Mouse (Mus musculus): ENCODE measurements around the gene Hoga1. TPM values are rescaled to one million over a fixed set of nuclear protein-coding genes. Genes with fewer than 3 reads are reported as not detected.

Hoga1 gene
- total and polyA plus RNA-seq, 2 experiments from 2014 or later: 3.5 to 3.6 TPM

DNA sequence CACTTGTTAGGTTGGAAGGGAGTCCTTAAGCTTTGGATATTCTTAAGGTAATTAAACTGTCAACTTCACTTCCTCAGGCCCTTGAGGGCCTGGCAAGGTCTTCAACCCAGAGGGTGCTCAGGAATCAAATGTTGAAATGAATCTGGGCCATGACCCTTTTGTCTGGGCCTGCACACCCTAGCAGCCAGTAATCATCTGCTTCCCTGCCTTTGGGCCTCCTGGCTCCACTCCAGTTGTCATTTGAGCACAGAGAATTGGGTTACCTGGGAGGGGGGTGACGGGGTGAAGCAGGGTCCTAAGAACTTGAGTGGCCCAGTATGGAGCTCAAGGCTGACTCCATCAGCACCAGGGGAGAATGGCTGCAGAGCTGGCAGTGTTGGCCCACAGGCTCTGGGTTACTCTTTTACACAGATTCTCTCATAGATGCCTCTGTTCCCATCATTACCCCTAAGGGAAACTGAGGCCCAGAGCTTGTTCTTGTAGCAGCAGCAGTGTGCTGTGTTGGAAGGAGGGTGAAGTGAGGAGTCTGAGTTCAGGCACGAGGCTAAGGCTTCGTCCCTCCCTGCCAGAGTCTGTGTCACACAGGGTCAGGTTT, 31.1 kb upstream of the Hoga1 start:
- no peak for TF ChIP-seq CTCF (IDR thresholded peaks at IDR 0.05; ENCODE audit: low read depth)
- Histone ChIP-seq H3K27me3 (ENCODE audit: insufficient read depth, low read length) (no peaks in the 10 kb centered on the region), H3K27ac (ENCODE audit: low read depth, low read length) (no peak overlapping the region), H3K9ac (no peak overlapping the region), H3K4me1 (ENCODE audit: insufficient read depth) (no peaks in the 10 kb centered on the region), H3K9me3 (ENCODE audit: low read length) (no peaks in the 10 kb centered on the region), H3K4me2 (ENCODE audit: low read depth) (no peak overlapping the region), H3K4me3 (ENCODE audit: low read depth, low read length) (no peak overlapping the region), H3K36me3 (ENCODE audit: insufficient read depth) (no peaks in the 10 kb centered on the region)
- 83% methylated on average over 3 of the region's 3 CpGs for WGBS
- DNase-seq (no peak), ATAC-seq (no peak)

DNA sequence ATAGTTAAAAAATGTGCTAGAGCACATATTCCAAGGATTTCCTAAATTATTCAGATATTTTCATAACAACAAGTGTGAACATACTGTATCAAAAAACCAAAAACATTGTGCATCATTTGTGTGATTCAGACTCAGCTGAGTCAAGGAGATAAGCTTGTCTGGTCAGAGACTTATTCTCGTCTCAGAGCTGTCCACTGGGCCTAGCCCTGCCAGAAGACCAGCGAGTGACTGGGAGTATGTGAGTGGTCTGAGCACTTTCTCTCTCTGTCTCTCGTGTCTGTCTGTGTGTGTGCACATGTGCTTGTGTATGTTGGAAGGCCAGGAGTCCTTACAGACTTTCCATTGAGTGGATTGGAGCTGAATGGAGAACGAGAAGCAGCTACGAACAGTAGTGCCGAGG, 30.4 kb upstream of the Hoga1 start:
- H3K4me2 ChIP-seq (ENCODE audit: low read depth): no peak overlapping the region
- TF ChIP-seq CTCF (IDR thresholded peaks at IDR 0.05; ENCODE audit: low read depth): no peak
- H3K27ac ChIP-seq (ENCODE audit: low read depth, low read length): no peak overlapping the region
- H3K9me3 ChIP-seq (ENCODE audit: low read length): no peaks in the 10 kb centered on the region
- 75% methylated on average over 6 of the region's 6 CpGs for WGBS
- DNase-seq (no peak), ATAC-seq (no peak)
- H3K36me3 ChIP-seq (ENCODE audit: insufficient read depth): no peaks in the 10 kb centered on the region
- H3K4me1 ChIP-seq (ENCODE audit: insufficient read depth): no peaks in the 10 kb centered on the region
- H3K9ac ChIP-seq: no peak overlapping the region
- H3K4me3 ChIP-seq (ENCODE audit: low read depth, low read length): no peak overlapping the region
- no peaks in the 10 kb centered on the region for H3K27me3 ChIP-seq (ENCODE audit: insufficient read depth, low read length)

DNA sequence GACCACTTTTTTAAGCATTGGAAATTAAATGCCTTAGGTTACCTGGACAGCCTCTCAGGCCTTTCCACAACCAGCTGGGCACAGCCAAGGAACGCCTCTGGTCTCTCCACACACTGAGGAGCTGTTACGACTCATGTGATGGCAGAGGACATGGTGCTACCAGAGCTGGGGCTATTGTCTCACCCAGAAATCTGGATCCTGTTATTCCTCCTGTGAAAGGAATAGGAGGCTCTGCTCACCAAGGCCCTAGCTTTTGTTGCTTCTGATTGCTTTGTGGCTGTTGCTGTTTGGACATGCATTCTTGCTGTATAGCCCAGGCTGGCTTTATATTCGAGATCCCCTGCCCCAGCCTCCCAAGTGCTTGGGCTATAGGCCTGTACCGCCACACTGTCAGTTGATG, 29.2 kb upstream of the Hoga1 start:
- Histone ChIP-seq H3K4me1 (ENCODE audit: insufficient read depth) (no peaks in the 10 kb centered on the region), H3K36me3 (ENCODE audit: insufficient read depth) (no peaks in the 10 kb centered on the region), H3K4me3 (ENCODE audit: low read depth, low read length) (no peak overlapping the region), H3K9ac (no peak overlapping the region), H3K9me3 (ENCODE audit: low read length) (no peaks in the 10 kb centered on the region), H3K27me3 (ENCODE audit: insufficient read depth, low read length) (no peaks in the 10 kb centered on the region), H3K4me2 (ENCODE audit: low read depth) (no peak overlapping the region), H3K27ac (ENCODE audit: low read depth, low read length) (no peak overlapping the region)
- ATAC-seq (no peak), DNase-seq (no peak)
- TF ChIP-seq CTCF (IDR thresholded peaks at IDR 0.05; ENCODE audit: low read depth): no peak
- WGBS: 76% methylated on average over 4 of the region's 4 CpGs

DNA sequence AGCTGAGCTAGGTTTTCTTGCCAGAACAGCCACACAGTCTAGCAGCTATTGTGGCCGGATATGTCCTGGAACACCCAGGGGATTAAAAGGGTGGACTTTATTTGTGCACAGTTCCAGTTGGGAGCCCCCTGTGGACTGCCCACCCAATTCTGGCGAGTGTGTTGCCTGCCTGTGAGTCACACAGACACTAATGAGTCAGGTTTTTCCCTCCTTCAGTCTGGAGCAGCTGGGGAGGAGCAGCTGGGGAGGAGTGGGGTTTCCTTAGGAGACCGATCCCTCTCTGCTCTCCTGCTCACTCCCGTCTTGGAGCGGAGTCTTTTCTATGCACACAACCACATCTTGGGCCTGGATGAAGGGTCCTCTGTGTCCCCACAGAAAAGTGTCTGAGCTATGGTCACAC, 28.6 kb upstream of the Hoga1 start:
- TF ChIP-seq CTCF (IDR thresholded peaks at IDR 0.05; ENCODE audit: low read depth): no peak
- H3K27ac ChIP-seq (ENCODE audit: low read depth, low read length): 0 out of 2 replicates have a peak overlapping the region, but pooled peaks have one; percentile 0
- no peaks in the 10 kb centered on the region for H3K27me3 ChIP-seq (ENCODE audit: insufficient read depth, low read length)
- no peaks in the 10 kb centered on the region for H3K36me3 ChIP-seq (ENCODE audit: insufficient read depth)
- no peaks in the 10 kb centered on the region for H3K4me1 ChIP-seq (ENCODE audit: insufficient read depth)
- peak; percentile 36 for ATAC-seq
- 52% methylated on average over 5 of the region's 5 CpGs for WGBS
- no peaks in the 10 kb centered on the region for H3K9me3 ChIP-seq (ENCODE audit: low read length)
- no peak overlapping the region for H3K4me3 ChIP-seq (ENCODE audit: low read depth, low read length)
- no peak overlapping the region for H3K4me2 ChIP-seq (ENCODE audit: low read depth)
- DNase-seq: no peak
- no peak overlapping the region for H3K9ac ChIP-seq

DNA sequence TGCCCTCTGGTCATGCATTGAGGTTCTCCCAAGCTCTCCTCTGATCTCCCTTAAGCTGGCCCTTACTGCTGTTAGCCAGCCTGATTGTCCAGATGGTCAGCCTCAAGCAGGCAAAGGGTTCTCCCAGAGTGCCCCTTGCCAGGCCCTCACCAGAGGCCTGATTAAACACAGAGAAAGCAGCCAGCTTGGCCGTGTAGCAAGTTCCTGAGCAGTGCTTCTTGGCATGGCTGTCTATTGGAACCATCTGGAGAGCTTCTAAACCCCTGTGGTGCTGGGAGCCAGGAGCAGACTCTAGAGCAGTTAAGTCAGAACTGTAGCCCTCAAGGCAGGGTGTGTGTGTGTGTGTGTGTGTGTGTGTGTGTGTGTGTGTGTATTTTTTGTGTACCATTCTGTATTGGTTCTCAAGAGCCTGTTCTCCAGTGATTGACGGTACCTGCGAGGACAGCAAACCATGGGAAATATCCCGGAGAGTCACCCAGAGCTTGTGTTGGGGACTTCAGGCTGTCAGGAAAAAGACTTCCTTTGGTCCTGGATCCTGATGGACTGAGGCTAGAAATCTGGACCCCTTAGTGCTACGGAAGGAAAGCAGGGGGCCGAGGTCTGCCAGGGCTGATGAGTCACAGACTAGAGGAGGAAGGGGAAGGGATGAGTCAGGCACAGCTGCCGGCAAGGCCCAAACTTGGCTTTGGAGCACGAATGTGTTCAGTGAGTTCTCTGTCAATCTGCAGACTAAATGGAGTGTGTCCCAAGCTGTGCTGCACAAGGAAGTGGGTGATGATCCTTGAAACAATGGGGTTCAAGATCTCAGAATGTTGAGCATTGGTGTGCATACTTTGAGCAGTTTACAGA, 27.8 kb upstream of the Hoga1 start:
- H3K27ac ChIP-seq (ENCODE audit: low read depth, low read length): 0 out of 2 replicates have a peak overlapping the region, but pooled peaks have one; percentile 0

DNA sequence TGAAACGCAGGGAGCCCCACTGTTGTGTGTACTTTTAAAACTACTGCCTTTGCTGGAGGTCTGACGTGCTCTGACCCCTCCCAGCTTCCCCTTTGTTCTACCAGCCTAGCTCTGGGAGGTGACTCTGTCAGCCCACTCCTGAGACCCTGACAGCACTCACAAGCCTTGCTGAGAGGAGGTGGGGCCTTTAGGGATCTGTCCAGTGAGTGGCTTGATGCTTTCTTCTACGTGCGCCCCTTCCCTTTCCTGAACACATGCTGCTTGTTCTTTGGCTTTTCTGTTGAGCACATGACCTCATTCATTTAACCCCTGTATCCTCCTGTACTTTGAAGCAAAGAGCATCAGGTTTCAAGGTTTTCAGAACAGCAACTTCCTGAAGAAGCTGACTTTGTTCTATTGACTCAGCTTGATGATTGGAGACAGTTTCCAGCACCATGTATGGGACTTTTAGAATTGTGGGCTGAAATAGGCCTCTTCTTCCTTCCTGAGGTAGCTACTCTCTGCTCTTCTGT, 26.3 kb upstream of the Hoga1 start:
- WGBS: 38% methylated on average over 4 of the region's 4 CpGs
- Histone ChIP-seq H3K36me3 (ENCODE audit: insufficient read depth) (no peaks in the 10 kb centered on the region), H3K9me3 (ENCODE audit: low read length) (no peaks in the 10 kb centered on the region), H3K27ac (ENCODE audit: low read depth, low read length) (no peak overlapping the region), H3K4me3 (ENCODE audit: low read depth, low read length) (no peak overlapping the region), H3K4me2 (ENCODE audit: low read depth) (no peak overlapping the region), H3K27me3 (ENCODE audit: insufficient read depth, low read length) (no peaks in the 10 kb centered on the region), H3K4me1 (ENCODE audit: insufficient read depth) (no peaks in the 10 kb centered on the region), H3K9ac (no peak overlapping the region)
- DNase-seq: no peak
- no peak for TF ChIP-seq CTCF (IDR thresholded peaks at IDR 0.05; ENCODE audit: low read depth)
- no peak for ATAC-seq

More for the DNA sequence above, 27.8 kb upstream of the Hoga1 start:
- no peak overlapping the region for H3K4me2 ChIP-seq (ENCODE audit: low read depth)
- no peak for TF ChIP-seq CTCF (IDR thresholded peaks at IDR 0.05; ENCODE audit: low read depth)
- no peaks in the 10 kb centered on the region for H3K9me3 ChIP-seq (ENCODE audit: low read length)
- ATAC-seq (peak; percentile 45; the same call in 1 of the 2 replicates), DNase-seq (peak; percentile 38)
- no peaks in the 10 kb centered on the region for H3K27me3 ChIP-seq (ENCODE audit: insufficient read depth, low read length)
- no peak overlapping the region for H3K9ac ChIP-seq
- no peaks in the 10 kb centered on the region for H3K4me1 ChIP-seq (ENCODE audit: insufficient read depth)
- H3K36me3 ChIP-seq (ENCODE audit: insufficient read depth): no peaks in the 10 kb centered on the region
- no peak overlapping the region for H3K4me3 ChIP-seq (ENCODE audit: low read depth, low read length)
- 69% methylated on average over 8 of the region's 8 CpGs for WGBS

Data from forebrain, postnatal 0 days (tissue).